Mouse (Mus musculus): ENCODE measurements around the gene Spats2.

Spats2 gene

GRCm38 (mm10) chr15:99255241-99255749, 129.6 kb downstream of the Spats2 start:
- DNase-seq (ENCODE audit: low read depth, low spot score): no peak

- no peak for DNase-seq (ENCODE audit: low read depth, low spot score)
Measured at GRCm38 (mm10) chr15:99259167-99259729, 133.5 kb downstream of the Spats2 start.

- DNase-seq (ENCODE audit: low read depth, low spot score): peak; percentile 64
Measured at GRCm38 (mm10) chr15:99259730-99260252, 134.1 kb downstream of the Spats2 start.

DNA sequence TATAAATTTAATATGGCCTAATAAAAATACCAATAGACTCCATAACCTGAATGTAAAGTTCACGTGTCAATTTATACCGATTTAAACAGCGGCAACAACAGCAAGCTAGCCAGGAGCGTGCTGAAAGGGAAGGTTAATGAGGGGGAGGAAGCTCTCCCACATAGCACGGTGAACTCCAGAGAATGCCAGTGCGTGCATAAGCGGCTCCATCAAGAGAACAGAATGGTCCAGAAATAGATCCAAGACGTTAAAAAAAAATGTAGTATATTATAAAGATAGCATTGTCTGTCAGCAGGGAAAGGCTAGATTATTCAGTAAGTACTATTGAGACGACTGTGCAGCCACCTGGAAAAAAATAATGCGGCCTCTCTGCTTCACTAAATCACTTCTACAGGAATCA, 137.0 kb downstream of the Spats2 start:
- no peak for DNase-seq (ENCODE audit: low read depth, low spot score)
